Mouse (Mus musculus): ENCODE data around the gene Hist1h1d. TPM values are rescaled to one million over a fixed set of nuclear protein-coding genes. Genes with fewer than 3 reads are reported as not detected.
"Not testable (repeated sequence)": the region's sequence is repeated elsewhere in the genome, so short reads cannot be mapped to it uniquely, and the experiment has no call there.

Gene Hist1h1d
- polyA plus RNA-seq, 2 experiments, result 0.61 to 0.62 TPM

DNA sequence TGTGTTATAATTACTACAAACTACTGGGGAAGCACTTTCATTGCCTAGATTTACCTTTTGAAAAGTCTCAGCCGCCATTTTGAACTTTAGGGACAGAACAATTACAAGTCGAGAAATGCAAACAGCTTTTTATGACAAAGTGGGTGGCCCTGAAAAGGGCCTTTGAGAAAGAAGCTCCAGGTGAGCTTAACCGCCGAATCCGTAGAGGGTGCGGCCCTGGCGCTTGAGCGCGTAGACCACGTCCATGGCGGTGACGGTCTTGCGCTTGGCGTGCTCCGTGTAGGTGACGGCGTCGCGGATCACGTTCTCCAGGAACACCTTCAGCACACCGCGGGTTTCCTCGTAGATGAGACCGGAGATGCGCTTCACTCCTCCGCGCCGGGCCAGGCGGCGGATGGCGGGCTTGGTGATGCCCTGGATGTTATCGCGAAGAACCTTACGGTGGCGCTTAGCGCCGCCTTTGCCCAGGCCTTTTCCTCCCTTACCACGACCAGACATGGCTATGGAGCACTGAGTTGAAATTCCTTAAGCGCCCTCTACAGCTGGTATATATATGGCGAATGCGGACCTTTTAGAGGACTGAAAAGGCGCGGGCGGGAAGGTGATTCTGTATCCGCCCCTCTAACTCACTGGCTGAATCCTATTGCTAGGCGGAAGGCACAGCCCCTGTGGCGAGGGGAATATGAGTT lies 1.8 kb upstream of the Hist1h1d start, which contains the start of gene Hist1h4f:
Gene Hist1h4f, minus strand, starts transcription at position 503 of the 689 bp plus-strand sequence.
- peak; percentile 98 for DNase-seq (ENCODE audit: low spot score)
- Histone ChIP-seq H3K4me2 (replicated peaks; ENCODE audit: low read depth, low read length, severe bottlenecking) (peak within 1 kb of the TSS; percentile 46), H3K27ac (replicated peaks; ENCODE audit: low read depth, low read length) (peak within 1 kb of the TSS; percentile 69), H3K4me3 (replicated peaks; ENCODE audit: low read length) (peak within 1 kb of the TSS; percentile 36), H3K4me1 (ENCODE audit: control insufficient read depth, insufficient read depth, low read length) (peaks cover 13% of the 10 kb centered on the region), H3K9ac (ENCODE audit: low read depth, low read length, severe bottlenecking) (peak within 1 kb of the TSS; percentile 48)
- not testable (repeated sequence) for H3K27me3 ChIP-seq (ENCODE audit: control insufficient read depth, insufficient read depth, low read length); H3K36me3 ChIP-seq (ENCODE audit: control insufficient read depth, insufficient read depth, low read length); H3K9me3 ChIP-seq (ENCODE audit: control insufficient read depth, low read length)
- under 1% methylated on average over 26 of the region's 47 CpGs for WGBS
- ATAC-seq (ENCODE audit: low FRiP score, low read depth), result peak; percentile 86
- TF ChIP-seq POLR2A (IDR thresholded peaks at IDR 0.05; ENCODE audit: borderline replicate concordance, extremely low read depth, insufficient read depth, insufficient read length), result peak; percentile 94; the same call in 1 of the 2 replicates

DNA sequence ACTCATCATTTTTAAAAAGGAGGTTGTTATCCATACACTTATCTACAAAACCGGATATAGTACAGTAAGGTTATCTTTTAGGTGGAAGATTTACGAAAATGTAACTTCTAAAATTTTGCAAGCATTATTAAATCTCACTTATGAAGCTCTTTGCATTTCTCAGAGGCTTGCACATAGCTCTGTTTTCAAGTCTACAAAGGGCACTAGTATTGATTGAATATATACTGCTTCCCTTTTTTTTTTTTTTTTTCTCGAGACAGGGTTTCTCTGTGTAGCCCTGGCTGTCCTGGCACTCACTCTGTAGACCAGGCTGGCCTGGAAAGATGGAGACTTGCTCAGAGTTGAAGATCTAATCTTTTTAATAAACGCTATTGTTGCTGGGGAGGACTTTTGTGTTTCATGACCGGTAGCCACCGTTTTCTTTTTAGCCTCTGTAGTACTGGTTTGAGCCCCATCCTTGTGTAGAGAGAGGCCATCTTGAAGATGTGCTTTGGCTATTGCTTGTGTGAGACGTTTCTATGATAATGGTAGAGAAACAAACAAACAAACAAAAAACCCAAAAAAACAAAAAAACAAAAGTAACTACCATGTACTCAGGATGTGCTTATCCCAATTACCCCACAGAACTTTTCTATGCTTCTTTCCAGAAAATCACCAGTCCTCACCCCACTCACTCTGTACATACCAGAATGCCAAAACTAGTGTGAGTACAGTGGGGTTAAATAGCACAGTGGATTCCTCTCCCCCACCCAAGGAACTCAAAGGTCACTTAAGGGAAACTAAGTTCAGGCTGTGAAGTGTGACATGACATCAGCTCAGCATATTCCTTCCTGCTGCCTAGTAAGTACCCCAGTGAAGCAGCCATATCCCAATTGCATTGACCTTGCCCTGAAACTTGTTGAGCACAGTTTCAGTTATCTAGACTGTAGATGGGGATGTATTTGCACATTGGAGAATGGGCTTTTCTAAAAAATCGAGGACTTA lies 839 bp upstream of the Hist1h1d start:
- H3K27ac ChIP-seq (replicated peaks; ENCODE audit: low read depth, low read length), result peak overlapping the region; percentile 69
- H3K9me3 ChIP-seq (ENCODE audit: control insufficient read depth, low read length), result no peaks in the 10 kb centered on the region
- no peak overlapping the region for H3K9ac ChIP-seq (ENCODE audit: low read depth, low read length, severe bottlenecking)
- TF ChIP-seq POLR2A (IDR thresholded peaks at IDR 0.05; ENCODE audit: borderline replicate concordance, extremely low read depth, insufficient read depth, insufficient read length), result no peak
- H3K4me1 ChIP-seq (ENCODE audit: control insufficient read depth, insufficient read depth, low read length), result peaks cover 15% of the 10 kb centered on the region
- H3K27me3 ChIP-seq (ENCODE audit: control insufficient read depth, insufficient read depth, low read length), result no peaks in the 10 kb centered on the region
- DNase-seq (ENCODE audit: low spot score) (no peak), ATAC-seq (ENCODE audit: low FRiP score, low read depth) (no peak)
- peak overlapping the region; percentile 46; the same call in 1 of the 2 replicates for H3K4me2 ChIP-seq (replicated peaks; ENCODE audit: low read depth, low read length, severe bottlenecking)
- no peaks in the 10 kb centered on the region for H3K36me3 ChIP-seq (ENCODE audit: control insufficient read depth, insufficient read depth, low read length)
- peak overlapping the region; percentile 36 for H3K4me3 ChIP-seq (replicated peaks; ENCODE audit: low read length)
- 57% methylated on average over 8 of the region's 8 CpGs for WGBS

DNA sequence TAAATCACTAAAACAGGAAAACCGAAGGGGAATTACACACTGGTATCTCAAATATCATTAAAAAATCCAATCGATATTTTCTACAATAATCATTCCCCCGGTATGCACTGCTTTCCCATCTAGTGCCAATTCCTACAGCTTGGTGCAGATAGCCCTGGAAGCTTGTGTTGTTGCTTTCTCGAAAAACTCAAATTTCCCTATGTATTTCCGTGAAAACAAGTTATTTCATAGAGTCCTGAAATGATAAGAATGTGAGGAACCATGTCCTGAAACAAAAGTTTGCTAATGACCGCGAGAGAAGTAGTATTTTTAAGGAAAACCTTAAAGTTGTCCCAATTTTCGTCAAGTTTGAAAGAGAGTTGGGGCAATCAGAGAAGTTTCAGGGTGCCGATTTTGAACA lies 1.3 kb downstream of the Hist1h1d start:
- Histone ChIP-seq H3K9ac (ENCODE audit: low read depth, low read length, severe bottlenecking) (peak overlapping the region; percentile 73), H3K4me3 (replicated peaks; ENCODE audit: low read length) (peak overlapping the region; percentile 51), H3K4me2 (replicated peaks; ENCODE audit: low read depth, low read length, severe bottlenecking) (peak overlapping the region; percentile 94), H3K27me3 (ENCODE audit: control insufficient read depth, insufficient read depth, low read length) (no peaks in the 10 kb centered on the region), H3K9me3 (ENCODE audit: control insufficient read depth, low read length) (no peaks in the 10 kb centered on the region), H3K4me1 (ENCODE audit: control insufficient read depth, insufficient read depth, low read length) (peaks cover 15% of the 10 kb centered on the region), H3K27ac (replicated peaks; ENCODE audit: low read depth, low read length) (peak overlapping the region; percentile 97), H3K36me3 (ENCODE audit: control insufficient read depth, insufficient read depth, low read length) (no peaks in the 10 kb centered on the region)
- TF ChIP-seq POLR2A (IDR thresholded peaks at IDR 0.05; ENCODE audit: borderline replicate concordance, extremely low read depth, insufficient read depth, insufficient read length), result no peak
- no peak for ATAC-seq (ENCODE audit: low FRiP score, low read depth)
- 21% methylated on average over 9 of the region's 9 CpGs for WGBS
- no peak for DNase-seq (ENCODE audit: low spot score)

DNA sequence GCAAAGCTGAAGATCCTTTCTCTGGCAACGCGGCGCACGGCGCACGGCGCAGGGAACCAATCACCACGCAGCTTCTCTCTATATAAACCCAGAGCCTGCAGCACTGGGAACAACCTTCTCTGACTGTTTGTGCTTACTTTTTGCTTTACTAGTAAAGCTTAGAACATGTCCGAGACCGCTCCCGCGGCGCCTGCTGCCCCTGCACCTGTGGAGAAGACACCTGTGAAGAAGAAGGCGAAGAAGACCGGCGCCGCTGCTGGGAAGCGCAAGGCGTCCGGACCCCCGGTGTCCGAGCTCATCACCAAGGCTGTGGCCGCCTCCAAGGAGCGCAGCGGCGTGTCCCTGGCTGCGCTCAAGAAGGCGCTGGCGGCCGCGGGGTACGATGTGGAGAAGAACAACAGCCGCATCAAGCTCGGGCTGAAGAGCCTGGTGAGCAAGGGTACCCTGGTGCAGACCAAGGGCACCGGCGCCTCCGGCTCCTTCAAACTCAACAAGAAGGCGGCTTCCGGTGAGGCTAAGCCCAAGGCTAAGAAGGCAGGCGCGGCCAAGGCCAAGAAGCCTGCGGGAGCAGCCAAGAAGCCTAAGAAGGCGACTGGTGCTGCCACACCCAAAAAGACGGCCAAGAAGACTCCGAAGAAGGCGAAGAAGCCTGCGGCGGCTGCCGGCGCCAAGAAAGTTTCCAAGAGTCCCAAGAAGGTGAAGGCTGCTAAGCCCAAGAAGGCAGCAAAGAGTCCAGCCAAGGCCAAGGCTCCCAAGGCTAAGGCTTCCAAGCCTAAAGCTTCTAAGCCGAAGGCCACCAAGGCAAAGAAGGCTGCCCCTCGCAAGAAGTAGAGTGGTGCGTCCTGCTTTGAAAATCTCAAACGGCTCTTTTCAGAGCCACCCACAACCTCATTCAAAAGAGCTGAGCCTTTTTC lies 2.1 kb downstream of the Hist1h1d start:
- Histone ChIP-seq H3K27ac (replicated peaks; ENCODE audit: low read depth, low read length) (peak overlapping the region; percentile 97), H3K4me3 (replicated peaks; ENCODE audit: low read length) (peak overlapping the region; percentile 51), H3K4me2 (replicated peaks; ENCODE audit: low read depth, low read length, severe bottlenecking) (peak overlapping the region; percentile 94), H3K9me3 (ENCODE audit: control insufficient read depth, low read length) (no peaks in the 10 kb centered on the region), H3K4me1 (ENCODE audit: control insufficient read depth, insufficient read depth, low read length) (peaks cover 15% of the 10 kb centered on the region), H3K9ac (ENCODE audit: low read depth, low read length, severe bottlenecking) (peak overlapping the region; percentile 73), H3K27me3 (ENCODE audit: control insufficient read depth, insufficient read depth, low read length) (no peaks in the 10 kb centered on the region), H3K36me3 (ENCODE audit: control insufficient read depth, insufficient read depth, low read length) (no peaks in the 10 kb centered on the region)
- peak; percentile 95; the same call in 1 of the 2 replicates for TF ChIP-seq POLR2A (IDR thresholded peaks at IDR 0.05; ENCODE audit: borderline replicate concordance, extremely low read depth, insufficient read depth, insufficient read length)
- under 1% methylated on average over 52 of the region's 54 CpGs for WGBS
- DNase-seq (ENCODE audit: low spot score), result peak; percentile 96
- ATAC-seq (ENCODE audit: low FRiP score, low read depth), result peak; percentile 77
